Mouse (Mus musculus): Measurements from ENCODE around the gene Pfdn6. TPM values are rescaled to one million over a fixed set of nuclear protein-coding genes. Genes with fewer than 3 reads are reported as not detected.

Gene Pfdn6
- polyA plus RNA-seq, 1 experiment from 2014 or later, result 203 TPM

DNA sequence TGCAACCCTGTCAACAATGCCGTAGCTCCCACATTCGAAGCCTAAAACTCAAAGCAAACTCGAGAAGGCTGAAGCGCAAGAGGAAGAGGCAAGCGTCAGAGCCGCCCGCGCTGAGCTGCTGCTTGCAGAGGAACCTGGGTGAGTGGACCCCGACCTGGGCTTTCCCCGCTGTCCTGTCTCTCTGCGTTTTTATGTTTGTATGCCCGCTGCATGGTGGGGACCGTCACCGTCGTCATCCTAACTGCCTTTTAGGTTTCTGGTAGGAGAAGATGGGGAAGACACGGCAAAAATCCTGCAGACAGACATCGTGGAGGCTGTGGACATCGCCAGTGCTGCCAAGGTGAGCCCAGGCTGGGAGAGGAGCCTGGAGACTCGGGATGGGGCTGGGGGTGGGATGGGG is 1.2 kb upstream of the Pfdn6 start:
- peak overlapping the region; percentile 99 for H3K4me2 ChIP-seq (replicated peaks)
- H3K4me3 ChIP-seq, result peak overlapping the region; percentile 91
- H3K4me1 ChIP-seq, result peaks cover 24% of the 10 kb centered on the region
- no peaks in the 10 kb centered on the region for H3K27me3 ChIP-seq
- 65% methylated on average over 19 of the region's 19 CpGs for WGBS
- peak overlapping the region; percentile 79 for H3K9ac ChIP-seq (replicated peaks)
- H3K27ac ChIP-seq (replicated peaks), result no peak overlapping the region
- peaks cover 60% of the 10 kb centered on the region for H3K36me3 ChIP-seq
- ATAC-seq (ENCODE audit: low FRiP score, low read depth), result no peak
- no peaks in the 10 kb centered on the region for H3K9me3 ChIP-seq

DNA sequence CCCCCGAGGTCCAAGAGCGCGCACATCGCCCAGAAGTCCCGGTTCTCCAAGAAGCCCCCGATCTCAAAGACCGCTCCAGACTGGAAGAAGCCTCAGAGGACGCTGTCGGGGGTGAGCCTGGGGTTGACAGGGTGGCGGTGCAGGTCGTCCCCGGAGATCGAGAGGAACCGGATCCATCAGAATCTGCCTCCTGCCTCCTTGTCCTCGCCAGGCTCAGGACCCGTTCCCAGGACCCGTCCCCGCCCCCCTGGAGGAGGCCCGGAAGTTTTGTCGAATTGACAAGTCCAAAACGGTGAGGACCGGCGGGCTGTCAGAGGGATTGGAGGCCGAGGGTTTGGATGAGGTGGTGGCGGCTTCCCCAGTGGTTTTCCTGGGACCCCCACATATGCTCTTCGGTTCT is 838 bp upstream of the Pfdn6 start:
- Histone ChIP-seq H3K27me3 (no peaks in the 10 kb centered on the region), H3K9ac (replicated peaks) (peak overlapping the region; percentile 79), H3K4me1 (peaks cover 24% of the 10 kb centered on the region), H3K27ac (replicated peaks) (no peak overlapping the region), H3K9me3 (no peaks in the 10 kb centered on the region), H3K4me3 (peak overlapping the region; percentile 91), H3K4me2 (replicated peaks) (peak overlapping the region; percentile 99), H3K36me3 (peaks cover 59% of the 10 kb centered on the region)
- WGBS, result 3% methylated on average over 26 of the region's 26 CpGs
- ATAC-seq (ENCODE audit: low FRiP score, low read depth), result peak; percentile 5; the same call in 1 of the 2 replicates

DNA sequence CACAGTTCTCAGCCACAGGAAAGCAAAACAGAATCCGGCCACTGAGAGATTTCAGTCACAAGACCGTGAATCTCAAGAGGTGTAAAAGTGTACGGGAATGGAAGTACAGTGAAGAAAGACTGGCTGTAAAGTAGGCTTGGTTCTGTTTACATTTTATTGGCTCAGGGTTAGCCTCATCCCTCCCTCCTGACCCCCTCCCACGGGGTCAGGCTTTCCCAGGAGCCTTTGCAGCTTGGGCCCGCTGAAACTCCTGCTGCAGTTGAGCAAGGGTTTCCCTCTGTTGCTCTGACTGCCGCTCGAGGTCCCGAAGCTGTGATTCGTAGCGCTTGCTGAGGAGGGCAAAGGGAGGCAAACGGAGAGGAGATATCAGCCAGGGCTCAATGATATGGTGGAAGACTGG is 1.4 kb downstream of the Pfdn6 start:
- Histone ChIP-seq H3K27me3 (no peaks in the 10 kb centered on the region), H3K4me2 (replicated peaks) (peak overlapping the region; percentile 99; the same call in 1 of the 2 replicates), H3K27ac (replicated peaks) (no peak overlapping the region), H3K9ac (replicated peaks) (no peak overlapping the region), H3K4me3 (no peak overlapping the region), H3K9me3 (no peaks in the 10 kb centered on the region), H3K4me1 (peaks cover 24% of the 10 kb centered on the region), H3K36me3 (peaks cover 54% of the 10 kb centered on the region)
- WGBS, result 82% methylated on average over 11 of the region's 11 CpGs
- ATAC-seq (ENCODE audit: low FRiP score, low read depth), result no peak

DNA sequence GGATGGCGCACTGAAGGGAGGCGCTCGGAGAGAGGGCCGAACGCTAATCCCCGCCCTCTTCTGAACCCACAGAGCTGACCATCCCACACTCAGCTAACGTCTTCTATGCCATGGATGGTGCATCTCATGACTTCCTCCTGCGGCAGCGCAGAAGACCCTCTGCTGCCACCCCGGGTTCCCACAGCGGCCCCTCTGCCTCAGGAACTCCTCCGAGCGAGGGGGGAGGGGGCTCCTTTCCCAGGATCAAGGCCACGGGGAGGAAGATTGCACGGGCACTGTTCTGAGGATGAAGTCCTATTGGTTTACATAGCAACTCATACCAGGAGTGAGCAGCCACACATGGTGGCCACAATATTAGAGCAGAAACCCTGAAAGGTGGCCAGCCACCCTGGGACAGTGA is 3.1 kb downstream of the Pfdn6 start:
- Histone ChIP-seq H3K9me3 (no peaks in the 10 kb centered on the region), H3K36me3 (peaks cover 60% of the 10 kb centered on the region), H3K4me1 (peaks cover 23% of the 10 kb centered on the region), H3K27me3 (no peaks in the 10 kb centered on the region), H3K4me3 (no peak overlapping the region), H3K27ac (replicated peaks) (no peak overlapping the region), H3K9ac (replicated peaks) (no peak overlapping the region), H3K4me2 (replicated peaks) (no peak overlapping the region)
- 91% methylated on average over 15 of the region's 15 CpGs for WGBS
- ATAC-seq (ENCODE audit: low FRiP score, low read depth), result no peak

DNA sequence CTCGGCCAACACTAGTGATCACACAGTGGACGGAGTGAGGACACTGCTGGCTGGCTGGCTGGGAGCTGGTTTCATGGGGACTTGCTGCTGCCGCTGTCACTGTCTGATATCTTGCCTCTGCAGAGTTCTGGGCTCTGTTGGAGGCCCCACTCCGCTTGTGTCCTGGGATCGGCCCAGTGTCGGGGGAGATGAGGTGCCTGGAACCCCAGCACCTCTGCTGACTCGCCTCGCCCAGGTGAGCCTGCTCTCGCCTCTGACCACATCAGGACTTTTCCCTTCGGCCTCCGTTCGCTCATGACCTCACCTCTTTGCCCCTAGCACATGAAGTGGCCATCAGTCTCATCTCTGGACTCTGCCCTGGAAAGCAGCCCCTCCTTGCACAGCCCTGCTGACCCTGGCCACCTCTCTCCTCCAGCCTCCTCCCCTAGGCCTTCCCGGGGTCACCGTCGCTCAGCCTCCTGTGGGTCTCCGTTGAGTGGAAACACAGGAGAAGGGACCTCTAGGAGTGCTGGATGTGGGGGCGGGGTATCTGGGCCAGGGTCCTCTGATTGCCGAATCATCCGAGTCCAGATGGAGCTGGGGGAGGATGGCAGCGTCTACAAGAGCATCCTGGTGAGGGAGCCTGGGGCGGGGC is 4.6 kb downstream of the Pfdn6 start:
- H3K4me3 ChIP-seq, result no peak overlapping the region
- H3K36me3 ChIP-seq, result peaks cover 62% of the 10 kb centered on the region
- no peak overlapping the region for H3K27ac ChIP-seq (replicated peaks)
- no peak overlapping the region for H3K9ac ChIP-seq (replicated peaks)
- no peaks in the 10 kb centered on the region for H3K9me3 ChIP-seq
- H3K4me2 ChIP-seq (replicated peaks), result no peak overlapping the region
- ATAC-seq (ENCODE audit: low FRiP score, low read depth), result no peak
- WGBS, result 88% methylated on average over 21 of the region's 21 CpGs
- no peaks in the 10 kb centered on the region for H3K27me3 ChIP-seq
- peaks cover 20% of the 10 kb centered on the region for H3K4me1 ChIP-seq

DNA sequence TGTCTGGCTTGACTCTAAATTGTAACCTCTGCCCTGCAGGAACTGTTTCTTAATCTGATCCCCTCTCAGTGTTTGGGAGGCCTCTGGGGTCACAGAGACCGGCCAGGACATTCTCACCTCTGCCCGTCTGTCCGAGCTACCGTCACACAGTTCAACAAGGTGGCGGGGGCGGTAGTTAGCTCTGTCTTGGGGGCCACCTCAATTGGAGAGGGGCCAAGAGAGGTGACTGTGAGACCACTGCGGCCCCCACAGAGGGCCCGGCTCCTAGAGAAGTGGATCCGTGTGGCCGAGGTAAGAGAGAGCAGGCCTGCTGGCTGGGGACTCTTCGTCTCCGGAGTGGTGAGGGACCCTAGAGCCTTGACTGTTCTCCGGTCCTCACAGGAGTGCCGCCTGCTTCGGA is 7.2 kb downstream of the Pfdn6 start:
- H3K4me3 ChIP-seq, result no peak overlapping the region
- no peak overlapping the region for H3K9ac ChIP-seq (replicated peaks)
- ATAC-seq (ENCODE audit: low FRiP score, low read depth), result no peak
- no peaks in the 10 kb centered on the region for H3K27me3 ChIP-seq
- 91% methylated on average over 15 of the region's 15 CpGs for WGBS
- H3K4me2 ChIP-seq (replicated peaks), result no peak overlapping the region
- H3K9me3 ChIP-seq, result no peaks in the 10 kb centered on the region
- H3K4me1 ChIP-seq, result peaks cover 20% of the 10 kb centered on the region
- H3K27ac ChIP-seq (replicated peaks), result no peak overlapping the region
- H3K36me3 ChIP-seq, result peaks cover 52% of the 10 kb centered on the region

DNA sequence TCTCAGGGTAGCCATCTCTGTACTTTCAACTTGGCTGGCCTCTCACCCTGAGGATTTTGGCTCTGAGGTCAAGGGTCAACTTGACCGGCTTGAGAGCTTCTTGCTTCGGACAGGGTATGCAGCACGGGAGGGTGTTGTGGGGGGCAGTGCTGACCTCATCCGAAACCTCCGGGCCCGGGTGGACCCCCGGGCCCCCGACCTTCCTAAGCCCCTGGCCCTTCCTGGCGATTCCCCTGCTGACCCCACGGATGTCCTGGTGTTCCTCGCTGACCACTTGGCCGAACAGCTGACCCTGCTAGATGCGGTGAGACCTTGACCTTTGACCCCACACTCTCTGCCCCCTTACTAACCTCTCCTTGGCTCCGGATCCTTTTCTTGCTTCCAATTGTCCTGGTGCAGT is 7.7 kb downstream of the Pfdn6 start:
- no peak overlapping the region for H3K4me3 ChIP-seq
- H3K4me2 ChIP-seq (replicated peaks), result no peak overlapping the region
- no peaks in the 10 kb centered on the region for H3K9me3 ChIP-seq
- no peaks in the 10 kb centered on the region for H3K27me3 ChIP-seq
- H3K9ac ChIP-seq (replicated peaks), result no peak overlapping the region
- peaks cover 23% of the 10 kb centered on the region for H3K4me1 ChIP-seq
- 85% methylated on average over 14 of the region's 14 CpGs for WGBS
- no peak for ATAC-seq (ENCODE audit: low FRiP score, low read depth)
- no peak overlapping the region for H3K27ac ChIP-seq (replicated peaks)
- H3K36me3 ChIP-seq, result peaks cover 50% of the 10 kb centered on the region

DNA sequence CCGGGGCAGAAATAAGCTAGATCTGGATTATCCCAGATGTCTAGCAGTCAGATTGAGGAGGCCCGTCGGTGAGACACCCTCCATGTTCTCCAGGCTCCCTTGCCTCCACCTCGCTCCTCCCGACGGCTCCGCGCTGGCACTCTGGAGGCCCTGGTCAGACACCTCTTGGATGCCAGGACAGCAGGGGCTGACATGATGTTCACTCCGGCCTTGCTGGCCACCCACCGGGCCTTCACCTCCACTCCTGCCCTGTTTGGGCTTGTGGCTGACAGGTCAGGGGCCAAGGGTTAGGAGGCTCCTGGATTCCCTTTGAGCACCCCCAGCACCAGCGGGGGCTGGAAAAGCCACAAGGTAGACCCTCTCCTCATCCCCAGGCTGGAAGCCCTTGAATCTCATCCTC is 8.2 kb downstream of the Pfdn6 start:
- ATAC-seq (ENCODE audit: low FRiP score, low read depth), result no peak
- H3K9me3 ChIP-seq, result no peaks in the 10 kb centered on the region
- no peak overlapping the region for H3K4me3 ChIP-seq
- no peak overlapping the region for H3K27ac ChIP-seq (replicated peaks)
- no peak overlapping the region for H3K9ac ChIP-seq (replicated peaks)
- no peaks in the 10 kb centered on the region for H3K27me3 ChIP-seq
- H3K36me3 ChIP-seq, result peaks cover 48% of the 10 kb centered on the region
- 89% methylated on average over 11 of the region's 11 CpGs for WGBS
- no peak overlapping the region for H3K4me2 ChIP-seq (replicated peaks)
- H3K4me1 ChIP-seq, result peaks cover 23% of the 10 kb centered on the region

DNA sequence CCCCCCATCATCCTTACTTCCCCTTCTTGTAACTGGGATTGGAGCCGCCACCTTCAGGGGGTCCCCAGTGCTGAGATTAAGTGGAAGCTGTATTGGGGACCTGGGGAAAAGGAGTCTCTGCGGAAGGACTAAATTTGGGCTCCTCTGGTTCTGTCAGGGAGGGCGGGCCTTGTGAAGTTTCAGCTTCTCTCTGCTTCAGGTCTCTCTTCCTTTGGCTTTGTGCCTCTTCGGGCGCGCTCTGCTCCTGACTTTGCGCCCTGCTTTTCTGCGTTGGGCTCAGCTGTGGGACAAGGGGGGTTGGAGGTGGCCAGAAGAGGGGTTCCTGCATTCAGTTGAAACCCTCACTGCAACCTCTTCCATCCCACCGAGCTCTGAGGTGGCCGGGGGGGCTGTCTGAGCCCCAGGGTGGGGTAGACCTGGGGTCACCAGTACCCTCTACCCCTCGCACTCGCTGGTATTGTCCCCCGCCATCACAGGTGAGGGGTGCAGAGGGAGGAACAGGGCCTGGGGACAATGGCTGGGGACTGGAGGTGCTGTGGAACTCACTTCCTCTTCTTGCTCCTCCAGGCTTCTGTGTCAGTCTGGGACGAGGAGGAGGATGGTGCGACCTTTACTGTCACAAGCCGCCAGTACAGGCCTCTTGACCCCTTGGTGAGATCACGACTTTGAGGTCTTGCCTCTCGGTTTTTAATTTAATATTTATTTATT is 8.8 kb downstream of the Pfdn6 start:
- Histone ChIP-seq H3K36me3 (peaks cover 47% of the 10 kb centered on the region), H3K4me2 (replicated peaks) (peak overlapping the region; percentile 97), H3K9ac (replicated peaks) (peak overlapping the region; percentile 90), H3K27me3 (no peaks in the 10 kb centered on the region), H3K9me3 (no peaks in the 10 kb centered on the region), H3K27ac (replicated peaks) (no peak overlapping the region), H3K4me3 (peak overlapping the region; percentile 81), H3K4me1 (peaks cover 23% of the 10 kb centered on the region)
- no peak for ATAC-seq (ENCODE audit: low FRiP score, low read depth)
- WGBS, result 35% methylated on average over 18 of the region's 18 CpGs

DNA sequence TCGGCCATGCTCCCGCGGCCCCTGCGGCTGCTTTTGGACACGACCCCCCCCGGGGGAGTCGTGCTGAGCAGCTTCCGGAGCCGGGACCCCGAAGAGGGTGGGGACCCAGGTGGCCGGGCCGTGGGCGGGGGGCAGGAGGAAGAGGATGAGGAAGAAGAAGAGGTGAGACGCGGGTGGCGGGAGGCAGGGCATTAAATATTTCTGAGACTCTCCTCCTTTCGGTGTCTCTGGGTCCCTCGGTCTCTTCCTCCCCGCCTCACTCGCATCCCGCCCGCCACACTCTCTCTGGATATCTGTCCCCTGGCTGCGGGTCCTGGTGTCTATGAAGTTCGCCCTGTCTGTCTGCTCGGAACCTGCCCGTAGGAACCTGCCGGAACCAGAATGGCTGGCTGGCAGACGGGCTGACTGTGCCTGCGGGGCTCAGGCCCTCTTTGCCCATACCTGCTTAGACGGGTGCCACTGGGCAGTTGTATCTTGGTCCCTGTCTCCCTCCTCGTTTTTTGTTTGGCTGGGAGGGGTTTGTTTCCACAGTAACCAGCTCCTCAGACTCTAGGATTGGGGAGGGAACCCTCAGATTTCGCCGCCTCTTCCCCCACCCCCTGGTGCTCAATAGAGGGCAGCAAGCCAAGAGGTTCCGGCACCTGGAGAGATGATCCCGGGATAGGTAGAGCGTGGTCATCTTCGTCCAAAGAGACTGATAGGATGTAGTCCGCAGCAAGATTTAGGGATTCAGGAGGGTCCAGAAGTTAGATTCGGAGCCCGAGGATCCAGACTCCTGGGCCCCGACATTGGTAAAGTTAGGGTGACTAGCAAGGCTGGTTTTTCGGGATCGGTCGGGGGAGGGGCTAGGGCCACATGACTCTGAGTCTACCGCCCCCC is 9.6 kb downstream of the Pfdn6 start:
- no peak; the same call in 1 of the 2 replicates for ATAC-seq (ENCODE audit: low FRiP score, low read depth)
- Histone ChIP-seq H3K4me3 (peak overlapping the region; percentile 81), H3K36me3 (peaks cover 40% of the 10 kb centered on the region), H3K9me3 (no peaks in the 10 kb centered on the region), H3K4me1 (peaks cover 23% of the 10 kb centered on the region), H3K27me3 (no peaks in the 10 kb centered on the region), H3K4me2 (replicated peaks) (peak overlapping the region; percentile 97), H3K9ac (replicated peaks) (peak overlapping the region; percentile 90), H3K27ac (replicated peaks) (peak overlapping the region; percentile 88)
- WGBS, result under 1% methylated on average over 45 of the region's 45 CpGs

DNA sequence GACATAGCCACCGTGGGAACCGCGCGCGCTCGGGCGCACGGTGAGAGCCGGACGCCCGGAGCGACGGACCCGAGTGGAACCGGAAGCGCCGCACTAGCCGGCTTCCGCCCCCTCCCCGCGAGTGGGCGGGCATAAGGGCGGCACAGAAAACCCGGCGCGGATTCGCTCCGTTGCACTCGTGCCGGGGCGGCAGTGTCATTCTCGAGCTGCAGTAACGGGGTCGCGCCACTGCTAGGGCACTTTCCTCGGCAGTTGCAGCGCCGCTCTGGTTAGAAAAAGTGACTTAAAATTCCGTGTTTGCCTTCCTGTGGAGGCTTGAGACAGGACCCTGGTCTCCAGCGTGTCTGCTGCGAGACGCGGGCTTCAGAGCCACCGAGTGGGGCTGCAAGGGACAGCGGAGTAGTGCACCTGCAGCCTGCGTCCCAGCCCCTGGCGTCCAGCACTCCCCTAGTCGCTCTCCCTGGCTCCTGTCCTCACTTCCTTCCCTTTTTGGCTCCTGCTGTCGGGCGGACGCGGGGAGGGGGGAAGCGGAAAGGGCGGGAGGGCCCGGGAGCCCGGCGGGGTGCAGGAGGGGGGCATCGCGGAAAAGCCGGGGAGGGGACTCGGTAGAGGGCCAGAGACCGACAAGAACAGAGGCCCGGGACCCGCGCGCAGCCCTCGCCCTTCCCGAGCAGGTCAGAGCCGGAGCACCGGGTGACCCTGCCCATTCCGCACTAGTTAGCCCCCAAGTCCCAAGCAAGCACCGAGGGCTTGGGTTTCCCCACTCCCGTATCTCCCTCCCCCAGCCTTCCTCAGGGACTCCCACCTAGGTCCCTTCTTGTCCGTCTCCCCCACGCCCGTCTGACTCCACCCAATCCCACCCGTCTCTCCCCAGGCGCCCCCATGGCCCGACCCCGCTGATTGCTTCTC is 10.5 kb downstream of the Pfdn6 start, which contains the start of gene Rgl2:
Gene Rgl2, plus strand, starts transcription at position 173 of the 909 bp plus-strand sequence.
- Histone ChIP-seq H3K9ac (replicated peaks) (peak within 1 kb of the TSS; percentile 90), H3K4me2 (replicated peaks) (peak within 1 kb of the TSS; percentile 97), H3K4me1 (peaks cover 23% of the 10 kb centered on the region), H3K4me3 (peak within 1 kb of the TSS; percentile 81), H3K27me3 (no peaks in the 10 kb centered on the region), H3K27ac (replicated peaks) (peak within 1 kb of the TSS; percentile 88), H3K9me3 (no peaks in the 10 kb centered on the region), H3K36me3 (peaks cover 35% of the 10 kb centered on the region)
- peak; percentile 81 for ATAC-seq (ENCODE audit: low FRiP score, low read depth)
- under 1% methylated on average over 78 of the region's 80 CpGs for WGBS

All from midbrain, embryonic 12.5 days (tissue).